Mouse (Mus musculus): ENCODE results near the gene Hs3st3b1. TPM values are rescaled to one million over a fixed set of nuclear protein-coding genes. Genes with fewer than 3 reads are reported as not detected.

Gene Hs3st3b1
- polyA plus RNA-seq, 1 experiment: 6.7 TPM

DNA sequence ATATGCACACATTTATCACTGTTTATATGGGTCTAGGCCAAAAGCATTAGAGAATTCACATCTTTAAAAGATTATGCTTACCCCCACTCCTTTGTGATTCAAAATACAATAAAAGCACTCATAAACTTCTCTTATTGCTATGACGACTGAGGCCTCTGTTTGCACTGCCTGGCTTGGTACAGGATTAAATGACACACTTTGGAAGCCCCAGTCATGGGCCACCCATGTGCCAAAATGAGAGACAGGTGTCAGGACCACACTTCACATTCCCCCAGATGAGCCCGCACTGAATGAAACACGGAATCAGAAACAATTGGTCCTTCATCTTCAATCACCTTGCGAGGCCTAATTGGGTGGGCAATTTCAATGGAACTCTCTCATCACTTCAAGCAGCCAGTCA lies 71.8 kb downstream of the Hs3st3b1 start:
- DNase-seq: no peak
- H3K4me3 ChIP-seq (ENCODE audit: insufficient read depth, low read depth, low read length): no peak overlapping the region
- H3K27ac ChIP-seq (ENCODE audit: insufficient read depth, low read depth, low read length): no peak overlapping the region
- 88% methylated on average over 4 of the region's 4 CpGs for WGBS
- H3K36me3 ChIP-seq (ENCODE audit: control insufficient read depth, insufficient read depth, low read length): no peaks in the 10 kb centered on the region
- H3K4me1 ChIP-seq (ENCODE audit: control insufficient read depth, insufficient read depth, low read length): no peaks in the 10 kb centered on the region
- no peaks in the 10 kb centered on the region for H3K27me3 ChIP-seq (replicated peaks; ENCODE audit: control insufficient read depth, insufficient read depth, low read length)
- TF ChIP-seq POLR2A (IDR thresholded peaks at IDR 0.05; ENCODE audit: low read depth, low read length) (no peak), CTCF (conservative IDR thresholded peaks at IDR 0.05; ENCODE audit: insufficient read depth, insufficient read length, low read depth, low read length) (no peak)

- Histone ChIP-seq H3K36me3 (ENCODE audit: control insufficient read depth, insufficient read depth, low read length) (no peaks in the 10 kb centered on the region), H3K4me1 (ENCODE audit: control insufficient read depth, insufficient read depth, low read length) (no peaks in the 10 kb centered on the region), H3K27ac (ENCODE audit: insufficient read depth, low read depth, low read length) (no peak overlapping the region), H3K27me3 (replicated peaks; ENCODE audit: control insufficient read depth, insufficient read depth, low read length) (no peaks in the 10 kb centered on the region), H3K4me3 (ENCODE audit: insufficient read depth, low read depth, low read length) (no peak overlapping the region)
- no peak for TF ChIP-seq CTCF (conservative IDR thresholded peaks at IDR 0.05; ENCODE audit: insufficient read depth, insufficient read length, low read depth, low read length)
- no peak for TF ChIP-seq POLR2A (IDR thresholded peaks at IDR 0.05; ENCODE audit: low read depth, low read length)
- WGBS: no CpG with 5 or more reads among the region's 6 CpGs
- no peak for DNase-seq
These were observed 76.7 kb downstream of the Hs3st3b1 start for GRCm38 (mm10) chr11:63845379-63845778.

DNA sequence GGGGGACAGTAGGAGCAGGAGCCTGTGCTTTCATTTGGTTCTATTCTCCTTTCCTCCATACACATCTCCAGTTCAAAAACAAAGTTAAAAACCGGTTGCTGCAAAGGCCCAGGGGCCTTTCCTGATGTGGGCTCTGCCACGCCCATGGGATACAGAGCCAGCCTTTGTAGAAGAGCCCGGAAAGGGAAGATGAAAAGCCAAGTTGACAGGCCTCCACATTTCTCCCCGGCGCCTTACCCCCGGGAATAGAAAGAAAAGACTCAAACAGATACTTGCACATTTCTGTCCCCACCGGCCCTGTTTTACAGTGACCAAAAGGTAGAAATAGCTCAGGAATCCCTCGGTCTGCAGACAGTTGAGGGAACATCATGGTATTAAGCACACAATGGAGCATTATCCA lies 77.4 kb downstream of the Hs3st3b1 start:
- TF ChIP-seq CTCF (conservative IDR thresholded peaks at IDR 0.05; ENCODE audit: insufficient read depth, insufficient read length, low read depth, low read length) (no peak), POLR2A (IDR thresholded peaks at IDR 0.05; ENCODE audit: low read depth, low read length) (no peak)
- no peak for DNase-seq
- Histone ChIP-seq H3K4me3 (ENCODE audit: insufficient read depth, low read depth, low read length) (no peak overlapping the region), H3K27ac (ENCODE audit: insufficient read depth, low read depth, low read length) (no peak overlapping the region), H3K4me1 (ENCODE audit: control insufficient read depth, insufficient read depth, low read length) (no peaks in the 10 kb centered on the region), H3K36me3 (ENCODE audit: control insufficient read depth, insufficient read depth, low read length) (no peaks in the 10 kb centered on the region), H3K27me3 (replicated peaks; ENCODE audit: control insufficient read depth, insufficient read depth, low read length) (no peaks in the 10 kb centered on the region)
- 54% methylated on average over 8 of the region's 8 CpGs for WGBS

- H3K36me3 ChIP-seq (ENCODE audit: control insufficient read depth, insufficient read depth, low read length): no peaks in the 10 kb centered on the region
- WGBS: 28% methylated on average over 13 of the region's 13 CpGs
- no peak overlapping the region for H3K27ac ChIP-seq (ENCODE audit: insufficient read depth, low read depth, low read length)
- no peaks in the 10 kb centered on the region for H3K27me3 ChIP-seq (replicated peaks; ENCODE audit: control insufficient read depth, insufficient read depth, low read length)
- no peak for DNase-seq
- H3K4me3 ChIP-seq (ENCODE audit: insufficient read depth, low read depth, low read length): no peak overlapping the region
- no peak for TF ChIP-seq CTCF (conservative IDR thresholded peaks at IDR 0.05; ENCODE audit: insufficient read depth, insufficient read length, low read depth, low read length)
- H3K4me1 ChIP-seq (ENCODE audit: control insufficient read depth, insufficient read depth, low read length): no peaks in the 10 kb centered on the region
These were observed 84.6 kb downstream of the Hs3st3b1 start for GRCm38 (mm10) chr11:63837526-63837925.

Other genes with a start within 250 kb of the Hs3st3b1 start
- gene Cox10, start 157.2 kb upstream of the Hs3st3b1 start, polyA plus RNA-seq (2012; rRNA removed): 20.0 and 21.8 TPM in 2 replicates